Mouse (Mus musculus) 3134 (cell line): ENCODE results near the gene 5730409E04Rik.

Source experiments
- DNase-seq: peaks from one replicate; pipeline ENCODE4 v3.0.0-alpha.2; 2011; ENCODE audit warnings: low spot score; ENCODE audit not compliant: insufficient read length; ENCODE audit errors: extremely low read depth

The 5730409E04Rik gene

DNA sequence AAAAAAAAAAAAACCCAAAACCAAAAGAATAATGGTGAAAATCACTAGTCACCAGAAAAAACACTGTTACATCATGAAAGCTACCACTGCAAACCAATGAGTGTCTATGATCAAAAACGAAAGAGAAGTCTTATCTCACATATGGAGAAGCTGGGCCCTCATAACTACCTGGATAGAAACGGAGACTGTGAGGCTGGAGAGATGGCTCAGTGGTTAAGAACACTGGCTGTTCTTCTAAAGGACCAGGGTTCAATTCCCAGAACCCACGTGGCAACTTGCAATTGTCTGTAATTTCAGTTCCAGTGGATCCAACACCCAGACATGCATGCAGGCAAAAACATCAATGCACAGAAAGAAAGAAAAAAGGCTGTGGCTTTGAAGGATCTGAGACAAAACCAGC is 23.1 kb downstream of the 5730409E04Rik start:
- DNase-seq: no peak

GRCm38 (mm10) chr4:126636330-126636729 is 26.7 kb downstream of the 5730409E04Rik start:
- no peak for DNase-seq

GRCm38 (mm10) chr4:126637446-126637845 is 27.8 kb downstream of the 5730409E04Rik start:
- no peak for DNase-seq

GRCm38 (mm10) chr4:126639339-126639738 is 29.7 kb downstream of the 5730409E04Rik start:
- no peak for DNase-seq

DNA sequence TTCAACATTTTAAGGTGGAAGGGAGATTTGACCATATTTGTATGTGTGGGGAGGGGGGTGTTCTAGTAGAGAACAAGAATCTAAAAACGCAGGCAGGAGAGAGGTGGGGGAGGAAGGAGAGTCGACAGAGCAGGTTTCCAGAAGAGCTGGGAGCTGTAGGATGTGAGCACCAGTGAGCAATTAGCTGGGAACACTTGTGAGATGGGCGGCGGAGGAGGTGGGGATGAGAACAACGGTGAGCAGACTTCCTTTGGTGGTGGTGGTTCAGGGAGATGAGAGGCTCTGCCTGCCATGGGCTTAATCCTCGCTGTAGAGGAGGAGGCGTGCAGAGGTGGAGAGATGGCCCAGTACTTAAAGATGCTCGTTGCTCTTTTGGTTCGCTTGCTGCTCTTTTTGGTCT is 32.3 kb downstream of the 5730409E04Rik start:
- DNase-seq: no peak

DNA sequence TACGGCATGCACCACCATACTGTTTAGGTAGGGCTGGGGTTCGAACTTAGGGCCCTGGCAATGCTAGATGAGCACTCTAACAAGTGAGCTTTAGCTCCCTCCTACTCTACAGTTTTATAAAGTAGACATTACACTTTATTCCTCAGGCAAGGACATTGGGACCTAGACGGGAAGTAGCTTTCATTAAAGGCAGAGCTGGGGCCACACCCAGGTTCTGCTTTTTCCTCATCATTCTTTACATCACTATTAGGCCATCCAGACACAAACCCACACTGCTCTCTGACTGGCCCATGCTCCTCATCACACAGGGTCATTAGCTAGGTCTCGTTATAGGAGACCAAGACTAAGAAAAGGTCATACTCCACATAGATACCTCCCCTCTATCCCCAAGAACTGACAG is 34.2 kb downstream of the 5730409E04Rik start:
- DNase-seq: no peak

DNA sequence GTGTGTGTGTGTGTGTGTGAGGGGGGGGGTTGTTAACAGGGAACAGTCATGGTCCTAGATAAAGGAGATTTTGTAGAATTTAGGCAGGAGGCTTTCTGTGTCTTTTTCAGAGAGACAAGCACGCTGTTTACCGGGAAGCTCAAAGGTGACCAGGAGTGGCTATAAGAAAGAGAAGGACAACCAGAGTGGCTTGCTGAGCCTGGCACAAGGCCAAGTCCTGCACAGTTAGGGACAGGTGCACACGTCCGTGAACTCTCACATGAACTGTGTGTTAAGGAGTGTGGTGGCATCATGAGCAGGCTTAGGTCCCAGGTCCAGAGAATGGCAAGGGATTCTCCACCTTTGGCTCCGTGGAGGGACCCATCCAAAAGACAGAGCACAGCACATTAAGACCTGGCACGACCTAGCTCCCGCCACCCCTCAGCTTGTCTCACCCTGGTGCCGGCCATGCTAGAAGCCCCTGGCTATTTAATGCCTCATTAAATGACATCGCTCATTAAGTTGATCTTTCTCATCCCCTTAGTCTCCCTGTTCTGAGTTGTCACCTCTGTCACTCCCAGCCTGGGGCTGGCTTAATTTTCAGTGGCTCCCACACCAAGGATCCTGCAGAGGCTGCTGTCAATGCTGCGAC is 34.8 kb downstream of the 5730409E04Rik start:
- no peak for DNase-seq

DNA sequence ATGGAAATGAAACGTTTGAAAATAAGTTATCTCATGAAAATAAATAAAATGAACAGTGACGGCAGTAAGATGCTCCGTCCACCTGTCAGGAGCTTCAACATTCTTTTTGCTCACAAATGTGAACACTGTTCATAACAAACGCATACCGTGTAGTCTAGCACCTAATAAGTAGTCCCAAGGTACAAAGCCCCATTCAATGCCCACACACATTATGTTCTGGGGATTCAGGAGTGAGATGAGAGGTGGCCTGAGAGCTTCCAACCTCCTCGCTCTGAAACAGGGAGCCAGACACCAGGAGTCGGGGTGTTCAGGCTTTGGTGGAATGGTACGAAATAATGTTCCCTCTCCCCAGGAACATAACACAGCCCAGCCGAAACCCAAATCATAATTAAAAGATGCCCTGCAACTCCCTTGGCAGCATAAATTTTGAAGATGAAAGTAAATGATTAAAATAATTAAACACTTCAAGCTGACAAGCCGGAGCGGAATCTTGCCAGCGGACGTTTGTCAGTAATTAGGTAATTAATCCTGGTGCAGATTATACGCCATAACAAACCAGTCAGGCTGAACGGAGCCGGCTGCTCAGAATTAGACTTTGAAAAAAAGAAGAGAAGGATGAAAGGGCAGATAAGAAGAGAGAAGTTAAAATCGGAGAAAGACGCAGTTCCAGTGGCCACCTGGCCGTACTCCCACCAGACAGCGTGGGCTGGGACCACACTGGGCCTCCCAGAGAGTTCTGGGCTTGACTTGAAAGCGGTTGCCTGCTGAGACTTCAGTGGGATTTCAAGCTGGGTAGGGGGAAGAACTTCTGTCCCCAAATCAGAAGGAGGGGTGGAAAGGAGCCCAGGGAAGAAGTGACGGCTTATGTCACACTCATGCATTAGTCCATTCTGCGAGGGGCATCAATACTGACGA is 38.6 kb downstream of the 5730409E04Rik start:
- DNase-seq: no peak

DNA sequence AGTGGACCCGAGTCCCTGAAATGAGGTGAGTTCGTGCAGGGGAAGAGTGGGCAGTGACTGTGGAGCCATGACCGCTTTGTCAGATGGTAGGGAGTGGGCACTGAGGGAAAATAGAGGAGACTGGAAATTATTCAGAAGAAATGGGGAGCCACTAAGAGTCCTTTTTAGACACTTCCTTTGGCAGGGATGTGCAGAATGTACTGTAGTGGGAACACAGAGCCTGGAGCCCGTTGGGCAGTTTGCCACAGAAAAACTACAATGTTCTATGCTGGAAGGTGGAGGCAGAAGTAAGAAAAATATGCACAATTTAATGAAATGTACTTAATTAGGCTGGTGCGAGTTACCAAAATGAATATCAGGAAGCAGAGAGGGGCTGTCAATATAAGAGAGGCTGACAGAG is 43.5 kb downstream of the 5730409E04Rik start:
- DNase-seq: no peak

- no peak for DNase-seq
Measured at GRCm38 (mm10) chr4:126655356-126655755, 45.7 kb downstream of the 5730409E04Rik start.

GRCm38 (mm10) chr4:126661249-126661648 is 51.6 kb downstream of the 5730409E04Rik start:
- no peak for DNase-seq
